Mouse (Mus musculus): Measurements from ENCODE around the gene Adh6b. TPM values are rescaled to one million over a fixed set of nuclear protein-coding genes. Genes with fewer than 3 reads are reported as not detected.

The Adh6b gene
- polyA plus RNA-seq (2014; fragmentation: Nextera tagmentation; extraction: Ambion mirVana) = 0.33 and 0.41 TPM in 2 replicates

DNA sequence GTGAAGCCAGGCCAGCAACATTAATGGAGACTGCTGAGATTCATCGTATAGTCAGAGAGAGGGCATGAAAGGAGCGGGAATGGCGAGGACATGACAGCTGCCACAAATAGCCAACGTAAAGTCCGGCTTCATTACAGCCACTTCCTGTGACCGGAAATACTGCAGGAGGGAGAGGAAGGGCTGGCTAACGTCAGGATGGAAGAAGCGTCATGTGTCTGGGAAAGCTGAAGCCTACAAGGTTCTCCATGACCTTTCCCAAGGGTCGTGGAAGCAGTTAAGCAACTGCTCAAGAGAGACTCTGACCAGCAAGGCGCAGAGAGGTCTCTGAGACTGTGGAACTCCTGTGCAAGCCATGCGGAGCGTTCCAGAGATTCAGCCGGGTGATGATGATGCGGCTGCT, at the start of gene Adh6b:
Gene Adh6b (plus strand): TSS at position 305 of the 400 bp plus-strand sequence.
- Histone ChIP-seq H3K4me1 (ENCODE audit: control insufficient read depth, insufficient read depth, low read length) (no peaks in the 10 kb centered on the region), H3K9ac (ENCODE audit: low read length) (no peak within 1 kb of the TSS), H3K4me3 (ENCODE audit: low read depth, low read length) (no peak within 1 kb of the TSS), H3K4me2 (no peak within 1 kb of the TSS), H3K27me3 (ENCODE audit: control insufficient read depth, insufficient read depth, low read length) (no peaks in the 10 kb centered on the region), H3K9me3 (ENCODE audit: control insufficient read depth, low read length) (no peaks in the 10 kb centered on the region), H3K27ac (ENCODE audit: low read depth, low read length) (no peak within 1 kb of the TSS), H3K36me3 (ENCODE audit: control insufficient read depth, insufficient read depth, low read length) (no peaks in the 10 kb centered on the region)
- DNase-seq (ENCODE audit: low spot score, missing footprints) (no peak), ATAC-seq (ENCODE audit: low FRiP score) (no peak)
- WGBS = 90% methylated on average over 14 of the region's 14 CpGs

DNA sequence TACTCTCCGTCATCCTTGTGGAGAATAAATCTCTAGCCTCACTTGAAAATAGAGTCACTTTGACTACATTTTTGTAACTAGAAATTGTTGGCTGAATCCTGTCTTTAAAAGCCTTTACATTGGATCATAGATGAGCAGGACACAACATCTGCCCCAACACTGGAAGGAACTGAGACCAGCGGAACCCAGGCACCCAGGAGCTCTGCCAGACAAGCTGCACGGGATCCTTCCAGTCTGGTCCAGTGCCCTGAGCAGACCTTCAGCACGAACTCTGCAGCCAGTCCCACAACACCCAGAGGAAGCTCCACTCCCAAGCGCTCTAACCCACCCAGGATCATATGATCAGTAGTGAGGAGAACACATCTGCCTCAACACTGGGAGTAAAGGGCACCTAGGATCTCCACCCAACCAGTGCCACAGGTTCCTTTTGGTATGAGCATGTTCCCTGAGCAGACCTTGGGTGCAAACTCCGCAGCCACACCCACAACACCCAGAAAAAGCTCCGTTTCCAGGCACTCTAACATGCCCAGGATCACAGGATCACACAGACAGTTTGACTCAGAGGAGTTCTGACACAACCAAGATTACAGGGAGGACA, 48.2 kb upstream of the Adh6b start:
- Histone ChIP-seq H3K27ac (ENCODE audit: low read depth, low read length) (no peak overlapping the region), H3K9ac (ENCODE audit: low read length) (no peak overlapping the region), H3K4me1 (ENCODE audit: control insufficient read depth, insufficient read depth, low read length) (no peaks in the 10 kb centered on the region), H3K4me2 (no peak overlapping the region), H3K36me3 (ENCODE audit: control insufficient read depth, insufficient read depth, low read length) (no peaks in the 10 kb centered on the region), H3K27me3 (ENCODE audit: control insufficient read depth, insufficient read depth, low read length) (no peaks in the 10 kb centered on the region), H3K4me3 (ENCODE audit: low read depth, low read length) (no peak overlapping the region), H3K9me3 (ENCODE audit: control insufficient read depth, low read length) (no peaks in the 10 kb centered on the region; the same call in 1 of the 2 replicates)
- DNase-seq (ENCODE audit: low spot score, missing footprints) (no peak), ATAC-seq (ENCODE audit: low FRiP score) (no peak)
- WGBS = 85% methylated on average over 7 of the region's 7 CpGs

DNA sequence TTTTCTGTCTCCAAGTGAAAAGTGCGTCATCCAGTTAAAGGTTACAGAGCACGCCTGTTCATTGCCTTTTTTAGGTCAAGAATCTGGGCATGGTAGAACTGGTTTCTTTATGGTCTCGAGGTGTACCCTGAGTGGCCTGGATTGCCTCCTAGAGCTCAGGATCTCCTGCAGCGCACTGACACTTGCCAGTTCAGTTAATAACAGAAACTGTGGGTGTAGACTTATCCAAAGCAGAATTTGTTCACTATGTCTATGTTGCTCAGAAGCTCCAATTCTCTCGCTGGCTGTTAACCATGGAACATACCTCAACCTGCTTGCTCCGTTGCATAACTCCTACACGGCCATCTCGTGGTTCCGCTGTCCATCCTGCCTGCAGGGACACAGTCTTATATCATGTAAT, 41.4 kb upstream of the Adh6b start:
- Histone ChIP-seq H3K9ac (ENCODE audit: low read length) (no peak overlapping the region), H3K9me3 (ENCODE audit: control insufficient read depth, low read length) (no peaks in the 10 kb centered on the region; the same call in 1 of the 2 replicates), H3K4me3 (ENCODE audit: low read depth, low read length) (no peak overlapping the region), H3K27me3 (ENCODE audit: control insufficient read depth, insufficient read depth, low read length) (no peaks in the 10 kb centered on the region), H3K4me2 (no peak overlapping the region), H3K36me3 (ENCODE audit: control insufficient read depth, insufficient read depth, low read length) (no peaks in the 10 kb centered on the region), H3K27ac (ENCODE audit: low read depth, low read length) (no peak overlapping the region), H3K4me1 (ENCODE audit: control insufficient read depth, insufficient read depth, low read length) (no peaks in the 10 kb centered on the region)
- ATAC-seq (ENCODE audit: low FRiP score) = no peak
- 92% methylated on average over 9 of the region's 9 CpGs for WGBS
- DNase-seq (ENCODE audit: low spot score, missing footprints) = no peak

DNA sequence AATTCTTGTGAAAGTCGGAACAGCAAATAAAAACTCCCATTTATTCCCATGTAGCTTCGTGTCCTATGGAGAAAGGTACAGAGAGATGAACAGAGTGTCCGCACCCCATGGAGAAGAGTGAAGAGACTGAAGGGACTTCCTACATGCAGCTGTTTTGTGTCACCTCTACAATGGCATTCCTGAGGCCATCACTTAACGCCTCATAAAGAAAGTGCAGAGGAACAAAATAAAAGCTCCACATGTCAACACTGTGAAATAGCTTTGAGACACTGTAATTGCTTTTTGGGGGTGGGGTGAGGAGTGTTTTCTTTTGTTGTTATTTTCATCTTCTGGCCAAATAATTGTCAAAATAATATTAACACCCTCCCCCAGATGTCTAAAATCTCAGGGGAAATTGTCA, 38.9 kb upstream of the Adh6b start:
- no peak overlapping the region for H3K27ac ChIP-seq (ENCODE audit: low read depth, low read length)
- no peaks in the 10 kb centered on the region for H3K27me3 ChIP-seq (ENCODE audit: control insufficient read depth, insufficient read depth, low read length)
- H3K9me3 ChIP-seq (ENCODE audit: control insufficient read depth, low read length) = no peaks in the 10 kb centered on the region; the same call in 1 of the 2 replicates
- no peak overlapping the region for H3K9ac ChIP-seq (ENCODE audit: low read length)
- H3K4me1 ChIP-seq (ENCODE audit: control insufficient read depth, insufficient read depth, low read length) = no peaks in the 10 kb centered on the region
- DNase-seq (ENCODE audit: low spot score, missing footprints) (no peak), ATAC-seq (ENCODE audit: low FRiP score) (no peak)
- H3K4me2 ChIP-seq = no peak overlapping the region
- WGBS = 67% methylated on average over 4 of the region's 4 CpGs
- no peaks in the 10 kb centered on the region for H3K36me3 ChIP-seq (ENCODE audit: control insufficient read depth, insufficient read depth, low read length)
- no peak overlapping the region for H3K4me3 ChIP-seq (ENCODE audit: low read depth, low read length)

DNA sequence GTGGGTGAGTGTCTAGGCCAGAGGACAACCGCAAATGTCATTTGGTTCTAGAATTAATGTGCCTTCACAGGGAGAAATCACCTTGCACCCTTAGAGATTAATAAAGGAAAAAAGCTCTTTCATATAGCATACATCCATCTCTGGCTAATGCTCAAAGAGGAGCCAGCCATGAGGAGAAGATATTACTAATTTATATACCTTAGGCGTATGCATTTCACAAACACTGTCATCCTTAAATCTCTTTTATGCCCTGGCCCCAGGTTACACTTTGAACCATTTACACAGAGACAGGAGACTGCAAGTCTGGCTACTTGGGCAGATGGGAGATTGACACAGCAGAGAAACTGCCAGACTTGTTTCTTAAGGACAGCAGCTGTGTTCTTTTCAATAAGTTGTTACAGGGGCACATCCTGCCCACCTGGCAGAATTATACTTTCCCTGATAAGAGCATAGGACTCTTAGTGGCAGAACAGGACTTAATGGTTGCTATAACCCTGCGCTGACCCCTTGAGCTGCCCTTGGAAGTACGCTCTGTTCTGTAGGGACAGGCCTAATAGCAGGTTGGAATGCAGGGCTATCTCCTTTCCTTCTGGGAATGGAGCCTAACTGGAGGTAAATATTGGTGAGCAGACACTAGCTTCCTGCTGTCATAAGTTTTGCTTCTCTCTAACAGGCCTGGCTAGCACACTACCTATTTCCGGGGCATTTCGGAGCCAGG, 37.6 kb upstream of the Adh6b start:
- Histone ChIP-seq H3K9ac (ENCODE audit: low read length) (no peak overlapping the region), H3K9me3 (ENCODE audit: control insufficient read depth, low read length) (no peaks in the 10 kb centered on the region), H3K4me1 (ENCODE audit: control insufficient read depth, insufficient read depth, low read length) (no peaks in the 10 kb centered on the region), H3K4me2 (no peak overlapping the region), H3K36me3 (ENCODE audit: control insufficient read depth, insufficient read depth, low read length) (no peaks in the 10 kb centered on the region), H3K27me3 (ENCODE audit: control insufficient read depth, insufficient read depth, low read length) (no peaks in the 10 kb centered on the region), H3K4me3 (ENCODE audit: low read depth, low read length) (no peak overlapping the region), H3K27ac (ENCODE audit: low read depth, low read length) (no peak overlapping the region)
- ATAC-seq (ENCODE audit: low FRiP score) (no peak), DNase-seq (ENCODE audit: low spot score, missing footprints) (no peak)
- 89% methylated on average over 6 of the region's 6 CpGs for WGBS

DNA sequence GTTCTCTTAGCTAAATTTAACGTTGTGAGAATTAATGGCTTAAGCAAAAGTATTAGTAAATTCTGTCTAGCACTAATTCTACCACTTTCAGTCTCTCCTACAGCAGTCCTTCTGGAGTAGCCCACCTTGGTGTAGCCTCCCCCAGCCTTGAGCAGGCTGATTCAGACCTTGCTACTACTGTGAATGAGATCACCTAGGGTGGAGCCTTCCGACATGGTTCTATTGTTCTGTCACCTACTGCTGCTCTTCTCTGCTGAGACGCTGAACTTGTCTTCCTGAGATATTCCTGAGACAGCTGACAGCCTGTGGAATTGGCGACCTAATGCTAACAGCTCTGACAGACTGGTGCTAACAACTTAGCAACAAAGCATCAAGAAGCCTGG, 37.1 kb upstream of the Adh6b start:
- H3K4me1 ChIP-seq (ENCODE audit: control insufficient read depth, insufficient read depth, low read length) = no peaks in the 10 kb centered on the region
- H3K4me2 ChIP-seq = no peak overlapping the region
- H3K27me3 ChIP-seq (ENCODE audit: control insufficient read depth, insufficient read depth, low read length) = no peaks in the 10 kb centered on the region
- DNase-seq (ENCODE audit: low spot score, missing footprints) (no peak), ATAC-seq (ENCODE audit: low FRiP score) (no peak)
- H3K9ac ChIP-seq (ENCODE audit: low read length) = no peak overlapping the region
- WGBS = 56% methylated on average over 4 of the region's 4 CpGs
- no peak overlapping the region for H3K4me3 ChIP-seq (ENCODE audit: low read depth, low read length)
- H3K27ac ChIP-seq (ENCODE audit: low read depth, low read length) = no peak overlapping the region
- no peaks in the 10 kb centered on the region for H3K36me3 ChIP-seq (ENCODE audit: control insufficient read depth, insufficient read depth, low read length)
- no peaks in the 10 kb centered on the region for H3K9me3 ChIP-seq (ENCODE audit: control insufficient read depth, low read length)

DNA sequence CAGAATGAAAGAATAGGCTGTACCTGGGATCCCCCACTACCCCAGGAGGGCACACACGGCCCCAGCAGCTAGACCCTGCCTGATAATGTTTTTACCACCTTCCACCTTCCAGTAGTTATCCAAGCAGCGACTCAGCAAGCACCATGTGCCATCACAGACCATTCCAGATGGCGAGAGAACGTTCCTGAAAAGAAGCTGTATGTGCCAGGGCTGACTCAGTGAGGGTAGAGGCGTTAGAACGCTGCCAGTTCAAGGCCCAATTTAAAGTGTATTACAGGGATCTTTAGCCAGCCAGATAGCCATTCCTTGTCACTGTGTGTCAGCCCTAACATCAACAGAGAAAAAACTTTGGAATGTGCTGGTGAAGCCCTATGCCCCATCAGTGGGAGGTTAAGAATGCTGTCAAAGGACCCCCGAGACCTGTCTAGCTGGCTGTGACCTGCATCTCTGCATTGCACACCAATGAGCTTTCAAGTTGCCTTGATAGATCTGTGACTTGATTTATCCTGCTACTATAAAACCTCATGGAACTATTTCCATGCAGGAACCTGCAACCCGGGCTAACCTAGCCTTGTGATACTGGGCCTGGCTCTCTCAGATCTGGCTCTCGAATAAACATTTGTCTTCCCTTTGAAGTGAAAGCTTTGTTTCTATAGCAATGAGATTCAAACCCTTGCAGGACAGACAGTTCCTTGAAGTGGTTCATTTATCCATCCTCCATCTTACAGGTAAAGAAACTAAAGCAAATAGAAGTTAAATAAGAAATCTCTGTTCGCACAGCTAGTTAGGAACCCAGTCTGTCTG, 35.9 kb upstream of the Adh6b start:
- H3K36me3 ChIP-seq (ENCODE audit: control insufficient read depth, insufficient read depth, low read length) = no peaks in the 10 kb centered on the region
- no peaks in the 10 kb centered on the region for H3K9me3 ChIP-seq (ENCODE audit: control insufficient read depth, low read length)
- no peak overlapping the region for H3K9ac ChIP-seq (ENCODE audit: low read length)
- 76% methylated on average over 10 of the region's 10 CpGs for WGBS
- ATAC-seq (ENCODE audit: low FRiP score) (no peak), DNase-seq (ENCODE audit: low spot score, missing footprints) (no peak)
- no peak overlapping the region for H3K4me2 ChIP-seq
- H3K27ac ChIP-seq (ENCODE audit: low read depth, low read length) = no peak overlapping the region
- no peaks in the 10 kb centered on the region for H3K4me1 ChIP-seq (ENCODE audit: control insufficient read depth, insufficient read depth, low read length)
- no peak overlapping the region for H3K4me3 ChIP-seq (ENCODE audit: low read depth, low read length)
- no peaks in the 10 kb centered on the region for H3K27me3 ChIP-seq (ENCODE audit: control insufficient read depth, insufficient read depth, low read length)

DNA sequence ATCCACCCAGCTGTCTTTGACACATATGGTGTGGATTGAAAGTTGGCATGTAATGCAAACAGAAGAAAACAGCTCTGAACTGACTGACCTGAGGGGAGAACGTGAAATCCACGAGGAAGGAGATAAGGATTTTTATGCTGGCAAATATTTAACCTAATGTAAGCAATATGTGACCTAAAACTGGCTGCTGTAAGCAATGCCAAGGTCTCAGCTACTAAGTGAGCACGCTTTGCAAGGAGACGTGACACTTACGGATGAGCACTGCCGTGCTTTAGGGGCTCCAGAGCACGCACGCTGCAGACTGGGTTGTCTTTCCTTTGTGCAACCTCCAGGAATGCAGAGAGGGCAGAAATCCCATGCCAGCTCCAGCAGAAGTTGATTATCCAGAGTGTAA, 35.3 kb upstream of the Adh6b start:
- H3K27ac ChIP-seq (ENCODE audit: low read depth, low read length) = no peak overlapping the region
- no peak for ATAC-seq (ENCODE audit: low FRiP score)
- no peaks in the 10 kb centered on the region for H3K27me3 ChIP-seq (ENCODE audit: control insufficient read depth, insufficient read depth, low read length)
- H3K9ac ChIP-seq (ENCODE audit: low read length) = no peak overlapping the region
- H3K4me2 ChIP-seq = no peak overlapping the region
- WGBS = 64% methylated on average over 8 of the region's 8 CpGs
- H3K36me3 ChIP-seq (ENCODE audit: control insufficient read depth, insufficient read depth, low read length) = no peaks in the 10 kb centered on the region
- DNase-seq (ENCODE audit: low spot score, missing footprints) = peak; percentile 85
- no peak overlapping the region for H3K4me3 ChIP-seq (ENCODE audit: low read depth, low read length)
- H3K9me3 ChIP-seq (ENCODE audit: control insufficient read depth, low read length) = no peaks in the 10 kb centered on the region
- H3K4me1 ChIP-seq (ENCODE audit: control insufficient read depth, insufficient read depth, low read length) = no peaks in the 10 kb centered on the region

DNA sequence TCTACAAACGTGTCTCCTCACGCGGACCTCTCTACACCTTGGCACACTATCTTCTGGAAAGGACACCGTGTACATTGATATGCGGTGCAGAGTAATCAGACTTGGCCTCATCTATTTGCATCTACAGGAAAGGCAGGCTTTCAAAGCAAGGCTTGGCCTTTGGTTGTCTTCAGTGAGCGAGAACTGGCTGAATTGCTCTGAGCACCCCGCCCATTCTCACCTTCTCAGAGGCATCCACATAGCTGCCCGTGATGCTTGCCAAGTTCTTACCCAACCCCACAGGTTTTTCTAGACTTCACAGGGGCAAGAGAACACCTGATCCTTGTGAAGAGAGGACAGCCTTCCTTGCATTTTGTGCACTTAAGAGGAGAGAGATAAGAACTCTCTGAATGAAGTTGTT, 31.7 kb upstream of the Adh6b start:
- DNase-seq (ENCODE audit: low spot score, missing footprints) (no peak), ATAC-seq (ENCODE audit: low FRiP score) (no peak)
- Histone ChIP-seq H3K4me1 (ENCODE audit: control insufficient read depth, insufficient read depth, low read length) (no peaks in the 10 kb centered on the region), H3K27ac (ENCODE audit: low read depth, low read length) (no peak overlapping the region), H3K27me3 (ENCODE audit: control insufficient read depth, insufficient read depth, low read length) (no peaks in the 10 kb centered on the region), H3K9ac (ENCODE audit: low read length) (no peak overlapping the region), H3K36me3 (ENCODE audit: control insufficient read depth, insufficient read depth, low read length) (no peaks in the 10 kb centered on the region), H3K9me3 (ENCODE audit: control insufficient read depth, low read length) (no peaks in the 10 kb centered on the region), H3K4me2 (no peak overlapping the region), H3K4me3 (ENCODE audit: low read depth, low read length) (no peak overlapping the region)
- 93% methylated on average over 8 of the region's 8 CpGs for WGBS
